Mouse (Mus musculus) liver, postnatal 0 days (tissue): ENCODE data around the gene Hnrnpa2b1. TPM values are rescaled to one million over a fixed set of nuclear protein-coding genes. Genes with fewer than 3 reads are reported as not detected.
A peak's percentile ranks its signal among the peaks of the same experiment; 100 is the strongest.

ENCODE experiments used
- ATAC-seq: fragments of 200-750 bp; cut with Nextera tagmentation; 2 replicates; pipeline ENCODE4 v1.8.0; 2017; ENCODE audit warnings: mild to moderate bottlenecking, moderate library complexity
- DNase-seq: peaks from one replicate; pipeline ENCODE4 v3.0.0-alpha.2; 2016
- H3K27ac ChIP-seq: fragments of 300-500 bp; sonication (generic); 2 replicates; pipeline ENCODE4 v1.5.1; 2014; ENCODE audit warnings: antibody characterized with exemption, moderate library complexity, mild to moderate bottlenecking, low read depth
- H3K27me3 ChIP-seq: fragments of 300-500 bp; sonication (generic); 2 replicates; pipeline ENCODE4 v1.6.1; 2014; ENCODE audit warnings: low read length, control low read depth, mixed read lengths; ENCODE audit not compliant: insufficient read depth
- H3K36me3 ChIP-seq: fragments of 300-500 bp; sonication (generic); replicated peaks from 2 replicates; pipeline ENCODE4 v1.6.1; 2014; ENCODE audit warnings: mild to moderate bottlenecking, control low read depth, low read length, moderate library complexity, mixed read lengths; ENCODE audit not compliant: insufficient read depth
- H3K4me1 ChIP-seq: fragments of 300-500 bp; sonication (generic); 2 replicates; pipeline ENCODE4 v1.6.1; 2014; ENCODE audit warnings: antibody characterized with exemption, mild to moderate bottlenecking, control low read depth; ENCODE audit not compliant: insufficient read depth
- H3K4me2 ChIP-seq: fragments of 300-500 bp; sonication (generic); 2 replicates; pipeline ENCODE4 v1.6.1; 2014; ENCODE audit warnings: low read depth, mild to moderate bottlenecking, low read length, moderate library complexity, mixed read lengths
- H3K4me3 ChIP-seq: fragments of 300-500 bp; sonication (generic); 2 replicates; pipeline ENCODE4 v1.5.1; 2014; ENCODE audit warnings: low read depth, low read length
- H3K9ac ChIP-seq: fragments of 300-500 bp; sonication (generic); replicated peaks from 2 replicates; pipeline ENCODE4 v1.6.1; 2014; ENCODE audit warnings: mild to moderate bottlenecking, moderate library complexity
- H3K9me3 ChIP-seq: fragments of 300-500 bp; sonication (generic); 2 replicates; pipeline ENCODE4 v1.6.1; 2016; ENCODE audit warnings: mild to moderate bottlenecking, control low read depth, low read length, mixed read lengths
- CTCF ChIP-seq: sonication (generic); IDR thresholded peaks from 2 replicates; pipeline ENCODE4 v1.5.1; 2016; ENCODE audit warnings: antibody characterized with exemption, low read depth
- EP300 ChIP-seq: IDR thresholded peaks from 2 replicates; pipeline ENCODE4 v1.6.1; 2016; ENCODE audit warnings: antibody characterized with exemption, low read depth, mild to moderate bottlenecking
- whole genome bisulfite sequencing: fragments of 180-500 bp; shearing (Covaris S2); extraction: QIAGEN DNeasy Blood & Tissue Kit; methylation state at CpG from one replicate; pipeline ENCODE4 v1.1.7; 2014; ENCODE audit not compliant: insufficient replicate concordance; 5-methylcytosine and 5-hydroxymethylcytosine counted together
- polyA plus RNA-seq: library from polyadenylated mRNA; unstranded; fragments of >200 nt; fragmentation: Nextera tagmentation; extraction: Ambion mirVana; gene quantifications from 2 replicates; pipeline ENCODE4 v1.2.1, GENCODE M21; 2015

Gene Hnrnpa2b1
- polyA plus RNA-seq, 1 experiment from 2014 or later = 587 TPM

DNA sequence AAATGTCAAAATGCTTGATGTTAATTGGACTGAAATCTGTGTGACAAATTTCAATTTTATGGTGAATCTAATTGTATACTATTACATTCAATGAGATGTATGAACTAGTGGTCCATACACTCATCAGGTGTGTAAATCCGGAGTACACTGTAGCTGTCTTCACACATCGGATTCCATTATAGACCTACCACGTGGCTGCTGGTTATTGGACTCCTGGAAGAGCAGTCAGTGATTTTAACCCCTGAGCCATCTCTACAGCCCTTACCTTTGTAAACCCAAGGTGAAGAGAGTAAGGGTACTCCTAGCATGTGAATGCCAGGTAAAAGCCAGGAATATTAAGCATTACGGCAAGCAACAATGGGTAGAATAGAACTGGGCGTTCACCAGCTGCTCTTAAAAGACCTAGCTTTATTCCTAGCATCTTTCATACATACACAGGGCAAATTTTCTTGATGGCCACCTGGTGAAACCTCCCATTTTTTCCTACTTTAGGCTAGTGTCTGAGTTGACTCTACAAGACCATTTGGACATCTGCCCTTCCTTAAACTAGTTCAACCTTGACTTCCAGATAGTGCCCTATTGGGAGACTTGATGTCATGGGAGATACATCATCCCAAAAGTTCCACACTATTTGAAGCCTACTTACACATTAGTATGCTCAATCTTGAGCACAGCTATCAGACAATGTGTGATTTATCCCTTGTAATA, 10.2 kb downstream of the Hnrnpa2b1 start:
- WGBS = 55% methylated on average over 5 of the region's 5 CpGs
- Histone ChIP-seq H3K9me3 (no peaks in the 10 kb centered on the region), H3K36me3 (peaks cover 48% of the 10 kb centered on the region), H3K9ac (no peak overlapping the region), H3K27me3 (no peaks in the 10 kb centered on the region), H3K4me2 (no peak overlapping the region), H3K4me3 (no peak overlapping the region), H3K27ac (0 out of 2 replicates have a peak overlapping the region, but pooled peaks have one; percentile 2), H3K4me1 (no peaks in the 10 kb centered on the region)
- DNase-seq (no peak), ATAC-seq (peak; percentile 51)
- TF ChIP-seq CTCF = no peak
- no peak for TF ChIP-seq EP300

DNA sequence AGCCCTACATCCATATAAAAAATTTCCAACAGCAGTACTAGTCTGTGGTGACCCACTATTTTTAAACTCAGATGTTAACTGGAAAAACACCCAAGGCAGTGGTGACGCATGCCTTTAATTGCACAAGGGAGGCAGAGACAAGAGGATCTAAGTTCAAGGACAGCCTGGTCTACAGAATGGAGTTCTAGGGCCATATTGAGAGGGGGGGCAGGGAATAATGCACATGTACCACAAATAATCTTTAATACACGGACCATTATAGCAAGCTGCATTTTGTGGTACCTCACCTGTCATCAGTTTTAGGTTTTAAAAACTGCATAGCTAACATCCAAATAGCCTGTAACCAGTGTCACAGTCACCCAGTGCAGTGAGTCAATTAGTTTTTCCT, 10.8 kb downstream of the Hnrnpa2b1 start:
- Histone ChIP-seq H3K4me3 (no peak overlapping the region), H3K9me3 (no peaks in the 10 kb centered on the region), H3K4me2 (no peak overlapping the region), H3K36me3 (peaks cover 43% of the 10 kb centered on the region), H3K27me3 (no peaks in the 10 kb centered on the region), H3K27ac (0 out of 2 replicates have a peak overlapping the region, but pooled peaks have one; percentile 2), H3K9ac (no peak overlapping the region), H3K4me1 (no peaks in the 10 kb centered on the region)
- no peak for TF ChIP-seq CTCF
- TF ChIP-seq EP300 = no peak
- DNase-seq (no peak), ATAC-seq (peak; percentile 47)
- WGBS = 51% methylated on average over 2 of the region's 2 CpGs

DNA sequence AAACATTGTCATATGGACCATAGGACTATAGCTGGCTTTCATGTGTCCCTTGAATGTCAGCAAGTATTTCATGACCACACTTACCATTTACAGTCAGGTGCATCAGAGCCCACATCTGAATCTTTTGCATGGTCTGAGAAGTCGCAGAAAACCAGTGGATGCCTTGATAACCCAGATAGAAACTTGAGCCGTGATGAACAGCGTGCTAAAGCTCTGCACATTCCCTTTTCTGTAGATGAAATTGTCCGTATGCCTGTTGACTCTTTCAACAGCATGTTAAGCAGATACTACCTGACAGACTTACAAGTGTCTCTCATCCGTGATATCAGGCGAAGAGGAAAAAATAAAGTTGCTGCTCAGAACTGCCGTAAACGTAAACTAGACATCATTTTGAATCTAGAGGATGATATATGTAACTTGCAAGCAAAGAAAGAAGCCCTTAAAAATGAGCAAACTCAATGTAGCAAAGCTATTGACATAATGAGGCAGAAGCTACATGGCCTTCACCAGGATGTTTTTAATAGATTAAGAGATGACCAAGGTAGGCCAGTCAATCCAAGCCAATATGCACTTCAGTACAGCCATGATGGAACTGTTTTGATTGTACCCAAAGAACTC, 11.8 kb downstream of the Hnrnpa2b1 start:
- no peak overlapping the region for H3K27ac ChIP-seq
- H3K4me3 ChIP-seq = no peak overlapping the region
- DNase-seq (no peak), ATAC-seq (no peak)
- no peak overlapping the region for H3K9ac ChIP-seq
- no peak overlapping the region for H3K4me2 ChIP-seq
- no peaks in the 10 kb centered on the region for H3K4me1 ChIP-seq
- H3K27me3 ChIP-seq = no peaks in the 10 kb centered on the region
- peaks cover 32% of the 10 kb centered on the region for H3K36me3 ChIP-seq
- H3K9me3 ChIP-seq = no peaks in the 10 kb centered on the region
- TF ChIP-seq CTCF (no peak), EP300 (no peak)
- 74% methylated on average over 8 of the region's 8 CpGs for WGBS

DNA sequence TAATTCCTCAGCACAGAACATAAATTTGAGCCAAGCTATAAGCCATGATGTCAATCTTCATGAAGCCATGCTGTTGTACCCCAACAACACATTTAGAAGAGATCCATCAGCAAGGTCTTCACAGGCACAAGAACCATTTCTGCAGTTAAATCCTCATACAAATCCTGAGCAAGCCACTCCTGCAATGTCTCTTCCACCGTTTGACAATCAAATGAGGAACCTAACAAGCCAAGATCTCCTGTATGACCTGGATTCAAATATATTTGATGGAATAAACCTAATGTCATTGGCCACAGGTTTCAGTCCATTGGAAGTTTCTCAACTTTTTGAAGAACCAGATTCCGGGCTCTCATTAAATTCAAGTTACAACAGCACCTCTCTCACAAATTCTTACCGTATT, 12.4 kb downstream of the Hnrnpa2b1 start:
- H3K9ac ChIP-seq = no peak overlapping the region
- H3K9me3 ChIP-seq = no peaks in the 10 kb centered on the region
- no peaks in the 10 kb centered on the region for H3K4me1 ChIP-seq
- no peak overlapping the region for H3K4me3 ChIP-seq
- ATAC-seq (no peak), DNase-seq (no peak)
- WGBS = 68% methylated on average over 3 of the region's 3 CpGs
- H3K27ac ChIP-seq = no peak overlapping the region
- H3K36me3 ChIP-seq = peaks cover 29% of the 10 kb centered on the region
- no peak overlapping the region for H3K4me2 ChIP-seq
- TF ChIP-seq EP300 = no peak
- TF ChIP-seq CTCF = no peak
- H3K27me3 ChIP-seq = no peaks in the 10 kb centered on the region

DNA sequence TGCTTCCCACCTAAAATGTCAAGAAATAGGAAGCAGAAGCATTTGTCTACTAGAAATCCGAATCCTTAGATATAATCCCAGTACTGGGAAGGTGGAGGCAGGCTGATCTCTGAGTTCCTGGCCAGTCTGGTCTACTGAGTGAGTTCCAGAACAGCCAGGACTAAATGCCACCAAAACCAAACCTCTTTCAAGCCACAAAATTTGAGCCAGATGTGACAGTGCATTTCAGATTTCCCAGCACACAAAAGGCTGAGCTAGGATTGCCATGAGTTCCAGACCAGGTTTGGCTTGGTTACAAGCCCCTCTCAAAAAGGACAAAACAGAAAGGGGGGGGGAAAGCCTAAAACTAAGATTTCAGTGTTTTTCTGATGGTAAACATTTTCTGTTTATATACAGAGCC, 13.5 kb downstream of the Hnrnpa2b1 start:
- H3K27me3 ChIP-seq = no peaks in the 10 kb centered on the region
- ATAC-seq (no peak), DNase-seq (no peak)
- no peaks in the 10 kb centered on the region for H3K9me3 ChIP-seq
- H3K27ac ChIP-seq = no peak overlapping the region
- no peak overlapping the region for H3K9ac ChIP-seq
- H3K36me3 ChIP-seq = peaks cover 19% of the 10 kb centered on the region
- 67% methylated on average over 1 of the region's 1 CpGs for WGBS
- no peak for TF ChIP-seq CTCF
- TF ChIP-seq EP300 = no peak
- H3K4me1 ChIP-seq = no peaks in the 10 kb centered on the region
- H3K4me2 ChIP-seq = no peak overlapping the region
- no peak overlapping the region for H3K4me3 ChIP-seq

DNA sequence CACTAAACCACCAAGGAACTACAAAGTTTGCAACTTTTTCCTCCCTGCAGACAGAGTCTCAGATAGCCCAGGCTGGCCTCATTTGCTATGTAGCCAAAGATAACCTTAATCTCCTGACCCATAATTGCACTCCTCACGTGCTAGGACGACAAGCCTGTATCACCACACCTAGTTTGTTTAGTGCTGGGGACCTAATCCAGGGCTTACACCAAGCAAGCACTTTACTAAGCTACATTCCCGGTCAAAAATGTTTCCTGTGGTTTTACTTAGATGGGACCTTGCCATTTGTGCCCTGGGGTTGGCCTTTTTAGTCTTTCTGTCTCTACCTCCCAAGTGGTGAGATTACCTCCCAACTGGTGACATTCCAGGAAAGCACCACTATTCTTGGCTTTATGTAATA, 14.7 kb downstream of the Hnrnpa2b1 start:
- TF ChIP-seq EP300 (no peak), CTCF (no peak)
- H3K27ac ChIP-seq = no peak overlapping the region
- no peaks in the 10 kb centered on the region for H3K27me3 ChIP-seq
- H3K4me2 ChIP-seq = no peak overlapping the region
- no peaks in the 10 kb centered on the region for H3K9me3 ChIP-seq
- DNase-seq = no peak
- peaks cover 10% of the 10 kb centered on the region for H3K36me3 ChIP-seq
- ATAC-seq = no peak
- no peak overlapping the region for H3K9ac ChIP-seq
- 49% methylated on average over 3 of the region's 3 CpGs for WGBS
- H3K4me3 ChIP-seq = no peak overlapping the region
- H3K4me1 ChIP-seq = no peaks in the 10 kb centered on the region
